In genomic region chr9:119768585-119768984, GRCm38 (mm10) we compare ENCODE assay signal across 10 mouse cellular contexts. TPM values are rescaled to one million over a fixed set of nuclear protein-coding genes. Genes with fewer than 3 reads are reported as not detected.
DNase-seq lines count a peak whose midpoint lies in the region; ATAC-seq and TF ChIP-seq lines count a peak whose summit lies in the region.
"Had no signal": no experiment of that assay in that cellular context is flagged by ENCODE, and none has a peak within 500 bp of the region (broad histone marks: within the 10 kb centered on the region; RNA-seq: fewer than 3 reads in every experiment).

No protein-coding gene starts in this region.

- no peaks in the 10 kb centered on the region for H3K36me3 ChIP-seq in kidney, postnatal 0 days (ENCODE audit: insufficient read depth, low read length)
- H3K36me3 ChIP-seq: midbrain, embryonic 12.5 days had no signal

- peak; percentile 49 for ATAC-seq in activated CD4-positive, CD25-positive, alpha-beta regulatory T cell, adult 4 months
- no peak for ATAC-seq in kidney, postnatal 0 days (replicated peaks; ENCODE audit: low FRiP score, low read depth)
- ATAC-seq in erythroid progenitor cell, adult 5-6 weeks (replicated peaks; ENCODE audit: low FRiP score, poor library complexity, severe bottlenecking) = no peak

- 41% methylated on average over 7 of the region's 7 CpGs for WGBS in kidney, postnatal 0 days

- no peak overlapping the region for H3K27ac ChIP-seq in kidney, postnatal 0 days
- H3K27ac ChIP-seq: midbrain, embryonic 12.5 days had no signal

- peak; percentile 42 to 56 for DNase-seq in cerebellum, postnatal 10 days
- no peak for DNase-seq in cerebellum, adult 18-20 months
- peak; percentile 16 to 27 for DNase-seq in left cerebral cortex, postnatal 14 days (ENCODE audit: low spot score in 2 of 2)
- no peak for DNase-seq in left cerebral cortex, adult 8-10 months (ENCODE audit: low spot score in 2 of 2)
- no peak for DNase-seq in kidney, postnatal 0 days (ENCODE audit: low spot score)
- peak; percentile 39 for DNase-seq in retina, postnatal 1 day

- H3K4me2 ChIP-seq in kidney, postnatal 0 days (ENCODE audit: low read length) = no peak overlapping the region
- H3K4me2 ChIP-seq: midbrain, embryonic 12.5 days had no signal

- peak; percentile 54; the same call in 1 of the 2 replicates for TF ChIP-seq CTCF in kidney, postnatal 0 days (IDR thresholded peaks at IDR 0.05; ENCODE audit: low read depth)

- no peaks in the 10 kb centered on the region for H3K27me3 ChIP-seq in kidney, postnatal 0 days (ENCODE audit: insufficient read depth, low read length)
- H3K27me3 ChIP-seq: midbrain, embryonic 12.5 days had no signal

- no peaks in the 10 kb centered on the region for H3K9me3 ChIP-seq in kidney, postnatal 0 days (replicated peaks; ENCODE audit: low read length)
- H3K9me3 ChIP-seq: midbrain, embryonic 12.5 days had no signal

- H3K4me3 ChIP-seq in kidney, postnatal 0 days (replicated peaks; ENCODE audit: low read depth, low read length) = no peak overlapping the region
- H3K4me3 ChIP-seq: midbrain, embryonic 12.5 days had no signal

- H3K9ac ChIP-seq in kidney, postnatal 0 days (ENCODE audit: low read depth, low read length) = no peak overlapping the region
- H3K9ac ChIP-seq: midbrain, embryonic 12.5 days had no signal

- H3K4me1 ChIP-seq in kidney, postnatal 0 days (replicated peaks; ENCODE audit: insufficient read depth, low read length) = no peaks in the 10 kb centered on the region
- H3K4me1 ChIP-seq: midbrain, embryonic 12.5 days had no signal

- intact Hi-C loops in left cerebral cortex, postnatal 14 days (cut with DNase I) = no loop called here

RNA-seq across cellular contexts. Expression of gene Scn10a, which starts 49.5 kb away (rescaled TPM):
- under 1 TPM; 0.17 to 0.20 TPM for total RNA-seq in left cerebral cortex, postnatal 14 days (2021)
- total RNA-seq in left cerebral cortex, adult 8-10 months (2022) = under 1 TPM; 0.06 to 0.28 (median 0.13) TPM
- polyA plus RNA-seq in activated CD4-positive, CD25-positive, alpha-beta regulatory T cell, adult 4 months (2017; shearing (Covaris generic)) = not detected
- polyA plus RNA-seq in kidney, postnatal 0 days (2015; fragmentation: Nextera tagmentation; extraction: Ambion mirVana) = not detected in 2 replicates
- not detected in 2 replicates for total RNA-seq in erythroid progenitor cell, adult 5-6 weeks (2015; ENCODE audit: low replicate concordance)
- total RNA-seq in erythroid progenitor cell, adult 5-6 weeks (2017; ENCODE audit: low replicate concordance) = not detected in 2 replicates
- polyA plus RNA-seq: midbrain, embryonic 12.5 days had no signal

RNA-seq across cellular contexts. Expression of gene Scn11a, which starts 56.7 kb away (rescaled TPM):
- total RNA-seq in left cerebral cortex, postnatal 14 days (2021) = under 1 TPM; 0.13 to 0.40 TPM
- total RNA-seq in left cerebral cortex, adult 8-10 months (2022) = under 1 TPM; 0.15 to 0.27 (median 0.16) TPM
- under 1 TPM; 0.57 to 0.78 TPM for polyA plus RNA-seq in activated CD4-positive, CD25-positive, alpha-beta regulatory T cell, adult 4 months (2017; shearing (Covaris generic))
- 0.07 TPM in 1 of 2 replicates, not detected in the other for polyA plus RNA-seq in kidney, postnatal 0 days (2015; fragmentation: Nextera tagmentation; extraction: Ambion mirVana)
- not detected in 2 replicates for total RNA-seq in erythroid progenitor cell, adult 5-6 weeks (2015; ENCODE audit: low replicate concordance)
- not detected in 2 replicates for total RNA-seq in erythroid progenitor cell, adult 5-6 weeks (2017; ENCODE audit: low replicate concordance)
- polyA plus RNA-seq: heart, embryonic 16.5 days had no signal

Comparison
In these comparisons a context has a peak if more than half of its experiments do, and no peak if none do; other contexts are left out.
1. DNase-seq: peak in cerebellum, postnatal 10 days (2 of 2), left cerebral cortex, postnatal 14 days (2 of 2) and retina, postnatal 1 day (single experiment); none in cerebellum, adult 18-20 months (0 of 2), left cerebral cortex, adult 8-10 months (0 of 2) and kidney, postnatal 0 days (single experiment).